Mouse (Mus musculus): Measurements from ENCODE around the gene Draxin.
"Not testable (repeated sequence)": the region's sequence is repeated elsewhere in the genome, so short reads cannot be mapped to it uniquely, and the experiment has no call there.

The Draxin gene

DNA sequence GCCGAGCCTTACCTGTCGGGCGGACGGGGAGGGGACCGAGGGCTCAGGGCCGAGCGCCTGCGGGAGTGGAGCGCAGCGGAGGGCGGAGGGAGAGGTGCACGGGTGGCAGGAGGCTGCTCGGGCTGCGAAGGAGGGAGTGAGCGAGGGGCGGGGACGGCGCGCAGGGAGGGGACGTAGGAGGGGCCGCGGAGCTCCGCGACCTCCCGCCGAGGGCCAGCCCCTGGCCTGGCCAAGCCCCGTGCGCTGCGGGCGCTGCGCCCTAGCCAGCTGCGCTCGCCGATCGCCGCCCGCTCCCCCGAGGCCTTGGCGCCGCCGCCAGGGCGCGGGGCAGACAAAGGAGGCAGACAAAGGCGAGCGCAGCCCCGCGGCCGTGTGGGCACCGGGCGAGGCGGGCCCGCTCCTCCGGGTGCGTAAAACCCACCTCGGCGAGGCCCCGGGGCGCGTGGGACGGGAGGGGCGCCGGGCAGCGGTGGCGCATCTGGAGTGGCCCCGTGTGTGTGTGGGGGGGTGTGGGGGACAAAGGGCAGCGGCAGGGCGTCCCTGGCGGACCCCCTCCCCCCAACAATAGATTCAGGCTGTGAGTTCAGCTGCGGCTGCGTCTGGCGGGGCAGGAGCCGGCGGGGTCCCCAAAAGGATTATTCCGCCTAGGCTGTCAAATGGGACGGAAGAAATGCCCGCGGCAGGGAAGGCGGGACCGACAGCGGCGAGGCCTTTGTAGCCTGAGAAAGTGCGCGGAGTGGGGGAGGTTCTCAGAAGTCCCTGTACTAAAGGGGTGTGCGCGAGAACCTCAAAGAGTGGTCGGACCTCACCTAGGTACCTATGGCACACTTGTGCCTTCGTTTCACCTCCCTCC lies at the start of gene Draxin:
TSS of gene Draxin (minus strand) at position 138 of the 853 bp plus-strand sequence.
- DNase-seq (ENCODE audit: low spot score), result no peak

DNA sequence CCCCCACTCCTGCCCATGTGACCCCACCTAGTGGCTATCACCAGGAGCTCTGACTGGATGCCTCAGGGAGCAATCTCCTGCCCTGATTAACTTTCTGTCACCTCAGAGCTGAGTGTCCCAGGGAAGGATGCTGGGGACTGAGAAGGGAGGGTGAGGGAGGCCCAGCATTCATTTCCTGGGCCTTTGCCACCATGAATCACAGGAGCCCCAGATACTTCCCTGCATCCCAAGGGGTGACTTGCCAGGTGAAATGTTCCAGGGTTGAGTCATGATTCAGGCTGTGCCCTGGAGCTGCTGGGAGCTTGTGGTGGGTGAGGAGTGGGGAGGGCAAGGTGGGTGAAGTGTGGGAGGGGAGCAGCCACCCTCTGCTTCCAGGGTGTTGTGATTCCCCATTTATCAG lies 47.2 kb upstream of the Draxin start:
- no peak for DNase-seq (ENCODE audit: low spot score)

DNA sequence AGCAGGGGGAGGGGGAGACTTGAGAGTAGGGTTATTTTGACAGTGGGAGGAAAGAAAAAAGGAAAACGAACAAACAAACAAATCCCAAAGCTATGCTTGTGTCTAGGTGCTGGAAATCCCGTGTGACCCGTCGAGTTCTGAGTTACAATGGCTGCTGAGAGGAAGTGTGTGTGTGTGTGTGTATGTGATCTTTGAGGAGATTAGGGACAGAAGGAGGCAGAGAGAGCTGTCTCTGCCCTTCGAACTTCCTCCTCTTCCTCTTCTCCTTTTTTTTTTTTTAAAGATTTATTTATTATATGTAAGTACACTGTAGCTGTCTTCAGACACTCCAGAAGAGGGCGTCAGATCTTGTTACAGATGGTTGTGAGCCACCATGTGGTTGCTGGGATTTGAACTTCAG lies 46.1 kb upstream of the Draxin start:
- not testable (repeated sequence) for DNase-seq (ENCODE audit: low spot score)

DNA sequence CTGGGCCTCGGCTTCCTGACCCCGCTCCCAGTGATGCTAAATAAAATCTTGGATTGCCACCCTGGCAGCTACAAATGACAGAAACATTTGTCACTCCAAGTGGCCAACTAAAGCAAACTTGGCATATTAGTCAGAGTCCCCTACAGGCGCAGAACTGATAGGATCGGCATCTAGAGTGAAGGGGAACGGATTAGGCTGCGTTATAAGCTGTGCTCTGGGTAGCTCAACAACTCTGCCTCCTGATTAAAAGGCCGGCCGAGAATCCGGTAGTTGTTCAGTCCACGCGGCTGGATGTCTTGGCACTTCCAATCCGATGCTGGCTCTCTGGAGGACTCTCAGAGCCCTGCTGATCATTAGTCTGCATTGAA lies 44.0 kb upstream of the Draxin start:
- DNase-seq (ENCODE audit: low spot score), result no peak

DNA sequence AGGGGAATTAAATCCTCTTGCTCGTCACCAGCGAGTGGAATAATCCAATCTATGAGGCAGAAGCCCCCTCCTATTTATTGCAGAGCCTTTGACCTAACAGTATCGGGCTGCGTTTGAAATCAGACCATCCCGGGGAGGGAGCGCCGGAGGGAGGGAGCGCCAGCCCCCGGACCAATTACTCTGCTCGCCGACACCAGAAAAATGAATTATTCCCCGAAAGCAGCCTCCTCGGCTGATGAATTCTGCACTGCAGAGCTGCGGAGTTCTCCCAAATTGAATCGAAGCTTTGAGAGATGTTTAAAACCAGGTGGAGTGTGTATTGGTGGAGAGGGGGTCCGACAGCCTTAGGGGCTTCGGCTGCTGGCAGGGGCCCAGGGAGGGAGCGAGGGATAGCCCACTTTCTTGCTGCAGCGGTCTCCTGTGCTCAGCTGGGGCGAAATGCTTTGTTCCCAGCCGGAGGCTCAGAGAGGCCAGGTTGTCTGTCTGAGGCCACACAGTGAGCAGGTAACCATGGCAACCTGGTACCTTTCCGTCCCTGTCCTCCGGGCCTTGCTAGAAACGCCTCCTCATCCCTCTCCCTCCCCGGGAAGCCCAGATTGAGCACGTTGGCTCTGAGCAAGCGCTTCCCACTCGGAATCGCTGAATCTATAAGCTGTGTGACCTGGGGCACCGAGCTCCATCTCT lies 43.5 kb upstream of the Draxin start:
- DNase-seq (ENCODE audit: low spot score), result no peak

DNA sequence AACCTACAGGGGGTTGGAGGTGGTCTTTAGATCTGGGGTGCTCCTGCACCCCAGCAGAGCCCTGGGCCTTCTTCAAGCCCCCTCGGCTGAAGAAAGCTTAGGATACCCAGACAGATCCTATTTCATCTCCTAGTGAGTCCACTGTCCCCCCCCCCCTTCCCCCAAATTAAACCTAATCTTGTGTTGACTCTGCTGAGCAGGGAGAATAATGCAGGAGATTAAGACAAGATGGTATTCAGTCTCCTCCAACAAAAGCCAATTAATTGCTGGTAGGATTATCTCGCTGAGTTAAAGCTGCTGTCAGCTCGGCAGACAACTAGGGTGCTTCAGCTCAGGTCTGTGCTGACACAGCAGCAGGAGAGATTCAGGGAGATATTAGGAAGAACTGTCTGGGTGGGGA lies 40.8 kb upstream of the Draxin start:
- no peak for DNase-seq (ENCODE audit: low spot score)

DNA sequence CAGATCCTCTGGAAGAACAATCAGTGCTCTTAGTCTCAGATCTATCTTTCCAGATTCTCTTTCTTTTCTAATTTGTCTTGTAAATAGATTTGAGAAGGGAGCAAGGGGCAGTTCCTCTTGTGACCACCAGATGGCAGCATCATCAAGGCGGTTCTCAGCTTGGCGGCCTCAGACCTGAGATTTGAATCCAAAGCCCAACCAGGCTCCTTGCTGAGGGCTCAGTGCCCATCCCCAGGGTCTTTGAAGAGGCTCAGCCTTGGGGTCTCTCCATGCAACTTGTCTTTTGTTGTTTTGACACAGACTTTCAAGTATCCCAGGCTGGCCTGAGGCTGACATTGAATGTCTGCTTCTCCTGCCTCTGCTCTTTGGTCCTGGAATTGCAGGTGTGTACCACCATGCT lies 40.3 kb upstream of the Draxin start:
- DNase-seq (ENCODE audit: low spot score), result no peak

DNA sequence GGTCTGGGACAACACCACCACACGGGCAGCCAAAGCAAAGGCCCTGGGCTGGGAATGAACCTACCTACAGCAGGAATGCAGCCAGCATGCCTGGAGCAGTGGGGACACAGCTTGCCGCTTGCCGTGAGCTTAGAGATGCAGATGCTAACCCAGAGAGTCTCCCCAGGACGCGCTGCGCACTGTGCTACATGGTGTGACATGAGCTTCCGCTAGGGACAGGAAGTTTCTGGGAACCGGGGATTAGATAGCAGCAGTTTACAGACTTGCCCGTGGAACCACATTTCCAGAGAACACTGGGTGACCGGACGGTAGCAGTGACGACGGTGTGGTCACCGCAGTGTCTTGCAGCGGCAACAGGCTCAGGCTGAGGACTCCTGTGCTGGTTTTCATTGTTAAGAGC lies 39.1 kb upstream of the Draxin start:
- no peak for DNase-seq (ENCODE audit: low spot score)

DNA sequence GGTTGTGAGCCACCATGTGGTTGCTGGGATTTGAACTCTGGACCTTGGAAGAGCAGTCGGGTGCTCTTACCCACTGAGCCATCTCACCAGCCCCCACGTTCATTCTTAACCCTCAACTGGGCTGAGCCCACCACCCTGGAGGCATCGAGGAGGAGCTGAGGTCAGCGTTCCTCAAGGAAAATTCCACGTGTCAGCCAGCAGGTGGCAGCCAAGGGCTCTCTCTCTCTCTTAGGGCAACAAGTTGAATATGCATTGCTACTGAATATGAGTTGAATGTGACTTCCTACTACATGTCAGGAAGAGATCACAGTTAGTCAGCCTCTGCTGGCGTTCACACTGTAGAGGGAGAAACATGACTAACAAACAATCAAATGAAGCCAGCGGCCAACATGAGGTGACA lies 37.8 kb upstream of the Draxin start:
- no peak for DNase-seq (ENCODE audit: low spot score)

DNA sequence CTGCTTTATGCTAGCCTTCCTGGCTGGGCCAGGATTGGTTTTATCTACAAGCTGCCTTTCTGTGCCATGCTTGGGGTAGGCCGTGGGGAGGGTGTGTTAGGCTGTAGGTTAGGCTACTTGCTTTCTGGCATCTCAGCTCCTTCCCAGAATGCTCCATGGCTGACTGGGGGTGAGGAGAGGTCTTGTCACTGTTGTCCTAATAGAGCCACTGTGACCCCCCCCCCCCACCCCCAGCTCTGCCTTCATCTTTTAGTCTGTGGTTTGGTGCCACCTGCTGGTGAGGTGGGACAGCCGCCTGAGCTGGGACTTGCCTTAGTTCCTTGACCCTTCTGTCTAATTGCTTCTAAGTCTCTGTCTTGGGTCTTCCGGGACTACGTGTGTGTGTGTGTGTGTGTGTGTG lies 36.5 kb upstream of the Draxin start:
- DNase-seq (ENCODE audit: low spot score), result no peak

DNA sequence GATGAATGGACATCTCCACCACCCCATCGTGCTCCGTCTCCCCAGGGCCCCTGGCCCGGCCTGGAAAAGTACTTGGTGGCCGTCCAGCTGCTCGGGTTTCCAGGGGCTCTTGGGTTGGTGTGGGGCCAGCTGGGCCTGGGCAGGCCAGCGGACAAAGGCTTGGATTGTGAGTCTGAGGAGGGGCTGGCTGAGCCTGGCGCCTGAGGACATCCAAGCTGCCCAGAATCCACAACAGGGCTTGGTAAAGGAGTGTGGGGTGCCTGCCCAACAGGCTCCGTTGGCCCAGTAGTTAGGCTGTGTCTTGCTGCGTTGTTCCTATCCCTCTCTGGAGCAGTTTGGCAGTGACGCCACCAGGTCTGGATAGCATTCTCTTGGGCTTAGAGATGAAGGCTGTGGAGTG lies 35.9 kb upstream of the Draxin start:
- DNase-seq (ENCODE audit: low spot score), result no peak

DNA sequence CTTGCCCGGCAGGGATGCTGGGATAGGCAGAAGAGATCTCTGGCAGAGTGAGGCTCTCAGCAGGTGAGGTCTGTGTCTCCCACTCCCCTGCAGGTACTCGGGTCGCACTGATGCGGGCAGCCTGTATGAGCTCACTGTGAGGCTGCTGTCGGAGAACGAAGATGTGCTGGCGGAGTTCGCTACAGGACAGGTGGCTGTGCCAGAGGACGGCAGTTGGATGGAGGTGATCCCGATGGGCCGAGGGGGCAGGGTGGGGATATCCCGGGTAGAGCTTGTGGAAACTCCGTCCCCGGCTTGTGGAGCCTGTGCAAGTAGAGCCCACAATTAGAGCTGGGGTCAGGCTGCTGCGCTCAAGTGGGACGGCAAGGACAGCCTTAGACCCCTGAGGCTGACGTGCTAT lies 35.1 kb upstream of the Draxin start:
- DNase-seq (ENCODE audit: low spot score), result no peak

DNA sequence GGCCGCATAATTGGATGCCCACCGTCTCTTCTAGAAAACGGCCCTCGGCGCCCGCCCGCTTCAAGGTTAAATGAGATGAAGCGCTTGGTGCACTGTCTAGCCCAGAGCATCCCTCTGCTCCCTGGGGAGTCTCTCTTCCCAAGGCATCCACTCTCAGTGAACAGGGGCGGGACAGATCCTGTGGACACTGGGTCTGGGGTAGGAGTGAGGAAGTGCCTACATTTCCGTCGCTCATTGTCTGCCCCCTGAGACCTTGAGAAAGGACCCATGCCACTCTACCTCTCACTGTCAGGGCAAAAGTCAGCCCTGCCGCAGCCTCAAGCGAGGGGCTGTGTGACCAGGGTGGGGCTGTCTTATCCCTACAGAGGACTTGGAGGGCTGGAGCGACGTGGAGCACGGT lies 34.0 kb upstream of the Draxin start:
- no peak for DNase-seq (ENCODE audit: low spot score)

DNA sequence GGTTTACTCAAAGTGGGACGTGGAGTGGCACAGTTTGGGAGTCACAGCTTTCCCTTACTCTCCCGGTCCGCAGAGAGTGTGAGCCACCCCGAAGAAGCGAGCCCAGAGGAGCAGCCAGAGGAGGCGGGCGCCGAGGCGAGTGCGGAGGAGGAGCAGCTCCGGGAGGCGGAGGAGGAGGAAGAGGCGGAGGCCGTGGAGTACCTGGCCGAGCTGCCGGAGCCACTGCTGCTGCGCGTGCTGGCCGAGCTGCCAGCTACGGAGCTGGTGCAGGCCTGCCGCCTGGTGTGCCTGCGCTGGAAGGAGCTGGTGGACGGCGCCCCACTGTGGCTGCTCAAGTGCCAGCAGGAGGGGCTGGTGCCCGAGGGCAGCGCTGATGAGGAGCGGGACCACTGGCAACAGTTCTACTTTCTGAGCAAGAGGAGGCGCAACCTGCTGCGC lies 33.5 kb upstream of the Draxin start:
- peak; percentile 28 for DNase-seq (ENCODE audit: low spot score)

DNA sequence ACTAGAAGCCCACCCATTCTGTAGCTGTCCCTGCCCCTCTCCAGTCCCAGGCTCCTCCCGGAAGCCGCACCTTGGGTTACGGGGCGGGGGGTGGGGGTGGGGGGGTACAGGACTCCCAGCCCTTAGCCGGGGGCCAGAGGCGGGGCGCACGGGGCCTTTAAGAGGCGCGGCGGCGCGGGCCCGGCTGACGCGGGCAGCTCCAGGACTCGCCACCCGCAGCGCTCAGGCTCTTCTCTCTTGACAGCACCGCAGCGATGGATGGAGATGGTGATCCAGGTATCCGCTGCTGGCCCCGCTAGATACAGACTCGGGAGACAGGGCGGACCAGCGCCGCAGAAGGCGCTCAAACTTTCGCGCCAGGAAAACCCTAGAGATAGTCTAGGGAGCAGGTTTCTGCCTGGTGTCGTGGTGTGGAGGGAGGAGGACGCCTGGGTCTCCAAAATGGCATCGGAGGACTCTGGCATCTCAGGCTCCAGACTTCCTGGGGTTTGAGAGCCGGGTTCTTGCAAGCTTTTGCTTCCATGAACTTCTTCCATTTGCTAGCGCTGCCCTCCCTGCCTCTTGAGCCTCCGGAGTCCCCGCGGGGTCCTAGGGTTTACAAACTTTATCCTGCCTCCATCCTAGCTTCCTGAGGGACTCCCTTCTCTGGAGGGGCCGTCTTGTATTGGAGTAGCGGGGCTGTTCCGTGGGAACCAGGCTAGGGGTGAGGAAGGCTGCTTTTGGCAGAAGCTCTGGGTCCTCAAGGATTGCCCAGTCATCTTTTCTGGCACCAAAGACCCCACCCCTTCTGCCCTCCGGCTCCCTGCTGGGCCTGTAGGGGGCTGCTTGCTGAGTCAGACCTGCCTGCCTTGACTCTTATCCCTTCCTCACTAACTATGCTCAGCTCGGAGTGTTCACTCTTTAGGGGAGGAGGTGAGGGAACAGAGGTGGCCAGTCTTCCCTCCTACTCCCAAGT lies 30.2 kb upstream of the Draxin start, which contains the start of the genes Fbxo44 and Fbxo2:
TSS of gene Fbxo44 (minus strand) at position 47 of the 955 bp plus-strand sequence.
TSS of gene Fbxo2 (plus strand) at position 186 of the 955 bp plus-strand sequence.
- DNase-seq (ENCODE audit: low spot score), result no peak

DNA sequence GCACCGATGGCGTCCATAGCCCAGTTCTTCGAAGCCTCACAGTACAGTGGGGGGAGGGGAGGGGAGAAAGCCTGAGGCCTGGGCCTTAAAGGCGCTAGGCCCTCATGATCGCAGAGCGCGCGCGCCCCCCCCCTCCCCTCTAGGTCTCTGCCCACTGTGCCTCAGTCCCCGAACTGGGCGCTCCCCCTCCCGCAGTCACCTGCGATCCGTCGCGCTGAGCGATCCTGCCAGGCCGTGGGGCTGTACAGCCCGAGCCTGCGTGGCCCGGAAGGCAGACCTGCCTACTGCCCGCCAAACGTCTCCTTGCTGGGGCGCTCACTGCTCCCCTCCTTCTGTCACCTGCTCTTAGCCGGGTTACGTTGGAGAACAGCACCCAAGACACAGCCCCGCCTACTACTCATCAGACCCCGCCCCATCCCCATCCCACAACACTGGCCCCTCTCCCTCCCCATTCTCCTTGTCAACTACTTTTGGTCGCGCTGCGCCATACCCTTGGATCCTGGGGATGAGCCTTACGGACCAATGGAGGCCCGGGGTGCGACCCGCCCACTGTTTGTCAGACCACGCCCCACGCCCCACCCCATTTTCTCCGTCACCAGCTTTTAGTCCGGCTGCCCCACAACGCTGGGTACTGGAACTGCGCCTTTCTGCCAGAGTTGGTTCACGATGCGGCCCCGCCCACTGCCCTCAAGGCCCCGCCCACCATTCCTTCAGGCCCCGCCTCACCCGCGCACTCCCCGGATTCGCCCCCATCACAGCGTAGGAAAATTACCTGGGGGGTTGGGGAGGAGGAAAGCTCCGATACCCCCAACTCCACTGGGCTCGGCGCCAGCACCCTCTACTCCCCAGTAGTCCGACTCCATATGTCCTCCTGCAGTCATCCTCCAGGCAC lies 29.3 kb upstream of the Draxin start:
- DNase-seq (ENCODE audit: low spot score), result peak; percentile 67

DNA sequence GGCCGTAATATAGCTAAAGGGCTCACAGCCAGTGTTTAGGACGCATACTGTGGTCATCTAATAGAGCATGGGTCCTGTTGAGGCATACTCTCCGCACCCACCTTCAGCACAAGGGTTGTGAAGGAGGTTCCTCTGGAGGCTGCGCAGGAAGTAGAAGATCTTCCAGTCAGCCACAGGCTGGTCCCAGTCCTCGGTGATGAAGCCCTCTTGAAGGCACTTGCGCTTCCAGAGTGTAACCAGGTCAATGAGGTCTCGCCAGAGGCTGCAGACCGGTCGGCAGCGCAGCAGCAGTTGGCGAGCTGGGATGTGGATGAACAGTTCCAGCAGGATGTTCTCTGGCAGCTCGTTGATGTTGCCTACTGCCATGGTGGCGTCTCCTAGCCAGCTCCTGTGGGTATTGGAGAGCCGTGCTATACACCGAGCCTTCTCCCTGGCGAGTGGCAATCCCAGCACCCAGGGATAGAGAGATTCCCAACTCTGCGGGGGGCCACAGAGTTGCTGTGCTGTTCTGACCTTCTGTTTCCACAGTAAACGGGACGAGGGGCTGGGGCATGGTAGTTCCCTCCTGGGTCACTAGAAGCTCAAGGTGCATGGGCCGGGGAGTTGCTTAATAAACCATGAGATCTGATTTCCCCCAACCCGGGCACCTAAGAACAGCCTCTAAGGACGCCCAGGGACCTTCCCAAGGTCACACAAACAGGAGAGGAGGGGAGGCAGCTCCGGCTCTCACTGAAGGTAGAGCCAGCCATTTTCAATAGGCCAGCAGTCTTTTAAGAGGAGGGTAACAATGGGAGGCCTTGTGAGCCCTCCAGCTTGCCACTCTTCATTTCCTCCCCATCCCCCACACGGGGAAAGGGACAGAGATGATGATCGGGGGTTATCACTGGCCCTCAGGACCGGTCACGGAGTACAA lies 28.2 kb upstream of the Draxin start:
- DNase-seq (ENCODE audit: low spot score), result no peak

DNA sequence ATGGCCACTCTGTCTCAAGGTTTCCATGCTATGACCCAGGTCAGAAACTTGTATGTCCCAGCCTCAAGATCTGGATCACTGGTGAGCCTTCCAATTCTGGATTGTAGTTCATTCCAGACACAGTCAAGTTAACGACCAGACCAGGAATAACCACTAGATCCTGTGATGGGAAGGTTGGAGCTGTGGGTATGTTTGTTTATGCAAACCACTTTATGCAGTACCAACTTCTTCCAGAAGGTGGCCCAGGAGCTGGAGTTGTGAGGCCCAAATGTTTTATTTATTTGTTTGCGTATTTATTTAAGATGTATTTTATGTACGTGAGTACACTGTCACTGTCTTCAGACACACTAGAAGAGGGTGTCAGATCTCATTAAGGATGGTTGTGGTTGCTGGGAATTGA lies 24.5 kb upstream of the Draxin start:
- DNase-seq (ENCODE audit: low spot score), result no peak

DNA sequence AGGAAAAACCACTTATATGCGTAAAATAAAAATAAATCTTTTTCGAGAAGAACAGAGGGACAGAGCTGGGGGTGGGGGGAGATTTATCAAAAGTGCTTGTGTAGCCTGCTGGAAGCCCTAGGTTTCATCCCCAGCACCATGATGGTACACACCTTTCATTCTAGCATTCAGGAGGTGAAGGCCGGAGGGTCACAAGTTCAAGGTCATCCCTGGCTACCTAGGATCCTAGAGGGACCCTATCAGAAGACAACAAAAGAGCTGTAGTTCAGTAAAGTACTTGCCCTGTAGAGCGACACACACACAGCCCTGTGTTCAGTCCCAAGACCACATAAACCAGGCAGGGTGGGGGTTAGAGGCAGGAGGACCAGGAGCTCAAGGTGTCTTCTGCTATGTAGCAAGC lies 23.5 kb upstream of the Draxin start:
- DNase-seq (ENCODE audit: low spot score), result no peak

DNA sequence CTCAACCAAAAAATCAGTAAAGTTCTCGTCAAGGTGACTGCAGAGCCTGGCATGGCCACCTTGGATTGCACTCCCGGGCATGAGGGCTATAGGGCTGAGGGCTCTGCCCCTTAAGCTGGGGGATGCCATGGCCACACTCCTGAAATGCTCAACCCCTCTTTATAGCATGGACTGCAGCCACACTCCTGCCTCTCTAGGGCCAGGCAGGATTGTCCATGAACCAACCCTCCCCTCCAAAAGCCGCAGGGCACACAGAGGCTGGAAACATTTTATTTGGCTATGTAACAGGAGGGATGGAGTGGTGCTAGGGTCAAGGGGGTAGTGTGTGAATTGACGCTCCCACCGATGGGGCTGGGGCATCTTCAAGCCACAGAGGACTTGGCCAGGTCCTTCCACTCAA lies 22.0 kb upstream of the Draxin start:
- DNase-seq (ENCODE audit: low spot score), result no peak

Data from urinary bladder, postnatal 10 days (tissue).